Mouse (Mus musculus) Muller cell, postnatal 12 days (primary cell): ENCODE measurements around the gene Snx29.
A peak's percentile ranks its signal among the peaks of the same experiment; 100 is the strongest.
"Not testable (repeated sequence)": the region's sequence is repeated elsewhere in the genome, so short reads cannot be mapped to it uniquely, and the experiment has no call there.

Experiments used
- DNase-seq: peaks from one replicate; pipeline ENCODE4 v3.0.0-alpha.2; 2015; ENCODE audit errors: inconsistent ontology term

Snx29 gene

DNA sequence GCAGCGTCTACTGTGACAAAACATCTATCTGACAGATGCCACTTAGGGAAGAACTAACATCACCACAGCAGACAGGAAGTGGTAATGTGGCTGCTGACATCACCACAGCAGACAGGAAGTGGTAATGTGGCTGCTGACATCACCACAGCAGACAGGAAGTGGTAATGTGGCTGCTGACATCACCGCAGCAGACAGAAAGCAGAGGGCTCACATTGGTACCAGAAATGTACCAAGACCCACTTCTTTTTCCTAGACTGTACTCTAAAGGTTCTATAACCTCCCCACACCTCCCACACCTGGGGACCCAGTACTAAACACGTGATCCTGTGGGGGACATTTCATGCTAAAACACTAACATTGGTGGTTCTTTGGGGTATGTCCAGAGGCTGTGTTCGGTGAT, 126.0 kb downstream of the Snx29 start:
- not testable (repeated sequence) for DNase-seq

GRCm38 (mm10) chr16:11449344-11449743, 126.6 kb downstream of the Snx29 start:
- DNase-seq = no peak

DNA sequence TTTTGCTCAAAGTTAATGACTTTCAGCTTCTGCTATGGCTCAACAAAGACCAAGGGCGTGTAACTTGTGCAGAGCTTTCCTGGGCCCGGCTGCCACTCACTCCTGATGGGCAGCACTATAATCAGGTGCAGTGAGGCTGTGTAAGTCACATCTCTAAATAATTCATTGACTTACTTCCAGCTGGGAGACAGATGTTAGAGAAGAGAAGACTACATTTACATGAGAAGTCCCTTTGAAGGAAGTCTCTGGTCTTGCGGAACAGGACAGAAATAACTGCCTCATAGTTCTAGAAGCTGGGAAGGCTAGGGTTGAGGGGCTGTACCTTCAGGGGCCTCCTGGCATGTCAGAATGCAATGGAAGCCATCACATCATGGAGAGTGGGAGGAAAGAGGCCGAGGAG, 127.9 kb downstream of the Snx29 start:
- DNase-seq = no peak

DNA sequence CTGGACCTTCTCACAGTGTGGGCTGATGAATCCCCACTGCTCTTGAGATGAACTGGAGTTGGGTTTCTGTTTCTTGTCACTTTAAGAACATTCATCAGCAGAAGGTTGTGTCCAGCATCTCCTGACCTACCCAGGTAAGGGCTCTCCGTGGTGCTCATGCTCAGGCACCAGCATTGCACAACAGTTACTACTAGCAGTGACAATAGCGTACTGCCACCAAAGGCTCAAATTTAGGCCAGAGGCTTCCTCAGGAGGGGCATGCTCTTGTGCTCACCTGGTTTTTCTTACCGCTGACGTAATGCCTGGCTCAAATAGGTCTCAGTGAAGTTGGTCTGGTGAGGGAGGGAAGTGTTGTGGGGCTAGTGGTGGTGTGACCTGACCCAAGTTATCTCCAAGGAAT, 132.2 kb downstream of the Snx29 start:
- no peak for DNase-seq

DNA sequence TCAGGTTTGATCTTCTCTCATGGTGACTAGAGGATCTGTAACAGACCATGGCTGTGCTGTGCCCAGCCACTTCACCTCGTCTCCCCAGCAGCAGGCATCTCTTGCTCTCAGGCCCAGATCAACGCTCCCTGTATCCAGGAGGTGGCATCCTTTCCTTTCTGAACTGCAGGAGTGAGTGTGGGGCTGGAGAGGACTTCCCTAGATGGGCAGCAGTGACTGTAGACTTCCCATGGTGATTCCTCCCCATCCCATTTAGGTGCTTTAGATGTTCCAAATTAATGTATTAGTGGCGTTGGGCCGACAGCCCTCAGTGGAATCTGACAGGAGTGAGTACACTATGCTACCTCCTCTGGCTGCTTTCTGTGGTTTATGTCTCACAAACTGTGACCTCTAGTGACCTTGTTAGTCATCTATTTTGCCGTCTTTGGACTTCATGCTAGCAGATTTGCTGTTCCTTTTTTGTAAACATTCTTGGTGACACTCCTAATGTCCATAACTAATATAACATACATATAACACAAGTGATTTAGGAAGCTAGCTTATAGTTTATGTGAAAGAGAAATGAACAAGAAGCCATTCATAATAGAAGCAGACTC, 132.9 kb downstream of the Snx29 start:
- DNase-seq = peak; percentile 37

GRCm38 (mm10) chr16:11456141-11456645, 133.5 kb downstream of the Snx29 start:
- DNase-seq = no peak

DNA sequence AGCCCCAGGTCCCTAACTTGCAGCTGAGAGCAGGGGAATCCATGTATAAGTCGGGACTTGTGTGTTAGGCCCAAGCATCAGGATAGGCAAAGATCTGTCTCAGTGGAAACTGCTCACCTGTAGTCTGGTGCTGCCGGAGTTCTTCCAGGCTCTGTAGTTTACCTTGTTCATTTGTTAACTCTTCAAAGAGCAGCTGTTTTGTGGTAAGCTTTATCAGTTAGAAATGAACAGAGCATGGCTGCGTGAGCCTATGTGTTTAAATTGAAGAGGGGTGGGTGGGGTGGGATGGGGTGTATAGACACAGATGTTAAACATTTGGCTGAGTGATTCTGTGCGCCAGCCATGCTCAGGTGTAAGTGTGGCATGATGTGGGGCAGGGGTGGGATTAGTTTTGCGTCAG, 134.4 kb downstream of the Snx29 start:
- no peak for DNase-seq

GRCm38 (mm10) chr16:11457609-11458350, 135.1 kb downstream of the Snx29 start:
- no peak for DNase-seq

DNA sequence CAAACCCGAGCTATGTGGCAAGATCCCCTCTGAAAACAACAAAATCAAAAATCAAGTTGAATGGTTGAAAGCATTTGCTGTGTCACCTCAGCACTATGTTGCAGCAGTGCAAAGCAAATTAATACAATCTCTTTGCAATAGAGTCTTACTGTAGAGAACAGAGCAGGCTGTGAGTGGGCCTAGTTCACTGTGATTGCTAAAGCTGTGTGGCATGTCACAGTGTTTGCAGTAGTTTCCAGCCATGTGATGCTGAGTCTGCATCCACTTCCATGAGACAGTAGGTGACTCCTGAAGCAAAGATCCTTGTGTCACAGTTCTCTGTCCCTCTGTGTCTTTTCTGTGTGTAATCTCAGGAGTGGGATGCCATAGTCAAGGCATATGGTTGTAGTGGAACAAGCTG, 137.5 kb downstream of the Snx29 start:
- DNase-seq = no peak

- no peak for DNase-seq
These were observed 138.9 kb downstream of the Snx29 start for GRCm38 (mm10) chr16:11461612-11462011.

- DNase-seq = peak; percentile 42
These were observed 145.9 kb downstream of the Snx29 start for GRCm38 (mm10) chr16:11468533-11469179.

DNA sequence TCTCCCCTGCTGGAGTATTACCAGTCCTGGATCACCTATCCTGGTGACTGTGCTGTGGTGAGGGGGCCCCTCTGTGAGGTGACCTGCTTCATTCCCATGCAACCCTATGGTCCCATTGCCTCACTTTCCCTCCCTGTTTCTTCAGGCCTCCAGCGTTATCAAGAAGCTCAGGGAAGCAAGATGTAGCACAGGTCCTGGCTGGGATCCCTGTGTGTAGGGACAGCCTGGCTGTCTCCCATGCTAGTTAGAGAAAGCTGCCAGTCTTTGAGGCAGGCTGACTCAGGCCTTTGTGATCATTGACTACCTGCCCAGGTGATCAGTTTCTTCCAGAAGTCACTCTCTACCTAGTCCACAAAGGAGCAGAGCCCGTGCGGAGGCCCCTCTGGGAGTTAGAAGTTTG, 146.8 kb downstream of the Snx29 start:
- DNase-seq = no peak

- no peak for DNase-seq
These were observed 148.5 kb downstream of the Snx29 start for GRCm38 (mm10) chr16:11471246-11471645.

DNA sequence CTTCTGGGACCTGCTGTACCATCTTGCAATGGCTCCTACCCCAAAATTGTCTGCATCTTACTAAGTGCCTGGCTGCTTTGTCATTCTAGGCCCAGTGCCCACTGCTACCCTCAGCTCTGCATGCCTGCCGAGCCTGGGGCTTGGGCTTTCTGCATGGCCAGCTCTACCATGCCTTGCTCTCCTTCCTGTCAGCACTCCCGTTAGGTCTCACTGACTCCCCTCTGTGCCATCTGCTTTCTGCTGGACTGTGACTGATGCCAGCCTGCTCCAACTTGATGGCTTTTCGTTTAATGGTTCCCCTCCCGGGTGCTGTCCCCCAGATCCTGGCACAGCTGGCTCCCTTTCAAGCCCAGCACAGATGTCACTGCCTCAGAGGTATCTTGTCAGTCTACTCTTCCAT, 150.1 kb downstream of the Snx29 start:
- DNase-seq = peak; percentile 62

GRCm38 (mm10) chr16:11473474-11473873, 150.8 kb downstream of the Snx29 start:
- DNase-seq = no peak

DNA sequence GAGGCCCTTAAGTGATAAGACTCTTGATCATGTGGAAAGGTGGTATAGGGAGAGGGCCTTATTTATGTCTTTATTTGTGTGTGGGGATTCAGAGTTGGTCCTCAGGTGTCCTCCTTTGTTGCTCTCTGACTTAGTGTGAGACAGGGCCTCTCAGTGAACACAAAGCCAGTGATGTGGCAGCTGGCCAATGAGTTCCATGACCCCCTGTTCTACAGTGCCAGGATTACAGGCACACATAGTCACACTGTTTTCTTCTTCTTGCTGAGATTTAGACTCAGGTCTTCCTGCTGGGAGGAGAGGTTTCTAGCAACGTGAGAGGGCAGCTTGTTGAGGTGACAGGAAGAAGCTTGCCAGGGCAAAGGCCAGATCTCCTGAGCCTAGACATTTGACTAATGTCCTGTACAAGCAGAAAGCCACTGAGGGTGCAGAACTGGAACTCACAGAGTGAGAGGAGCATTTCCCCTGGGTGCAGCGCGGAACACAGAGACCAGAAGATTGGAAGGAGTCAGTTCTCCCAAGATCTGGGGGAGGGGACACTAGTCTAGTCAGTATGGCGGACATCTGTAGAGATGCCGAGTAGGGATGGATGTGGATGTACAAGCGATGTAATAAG, 151.3 kb downstream of the Snx29 start:
- no peak for DNase-seq

GRCm38 (mm10) chr16:11475137-11475943, 152.6 kb downstream of the Snx29 start:
- DNase-seq = peak; percentile 52

DNA sequence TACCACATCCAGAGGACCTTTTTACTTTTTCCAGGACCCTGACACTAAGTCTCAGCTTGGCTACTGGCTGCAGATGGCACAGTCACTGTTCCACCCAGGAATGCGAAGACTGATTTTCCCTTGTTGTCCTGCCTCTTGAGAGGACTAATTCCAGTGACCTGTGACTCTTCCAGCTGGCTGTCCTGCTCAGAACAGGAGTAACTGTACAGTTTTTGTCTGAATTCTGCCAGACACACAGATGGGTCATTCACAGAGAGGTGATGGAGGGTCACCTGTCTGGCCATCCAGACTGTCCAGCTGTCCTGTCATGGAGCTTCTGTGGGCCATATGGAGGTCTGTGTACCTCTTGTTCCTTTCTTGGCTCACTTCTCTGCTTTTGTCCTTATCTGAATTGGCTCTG, 153.6 kb downstream of the Snx29 start:
- peak; percentile 54 for DNase-seq

GRCm38 (mm10) chr16:11476968-11477367, 154.3 kb downstream of the Snx29 start:
- no peak for DNase-seq

DNA sequence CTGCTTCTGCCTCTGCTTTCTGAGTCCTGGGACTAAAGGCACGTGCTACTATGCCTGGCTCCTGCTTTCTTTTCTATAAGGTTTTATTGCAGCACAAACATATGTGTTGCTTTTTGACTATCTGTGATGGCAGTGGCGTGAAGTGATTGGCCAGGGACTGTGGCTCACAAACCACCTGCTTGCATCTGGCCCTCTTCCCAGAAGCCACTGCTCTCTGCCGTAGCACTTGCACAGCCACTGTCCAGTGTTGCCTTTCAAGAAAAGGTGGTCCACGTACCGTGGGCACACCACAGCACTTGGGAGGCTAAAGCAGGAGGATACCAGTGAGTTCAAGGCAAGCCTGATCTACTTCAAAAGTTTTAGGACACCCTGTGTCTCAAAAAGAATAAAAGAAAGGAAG, 154.9 kb downstream of the Snx29 start:
- no peak for DNase-seq

DNA sequence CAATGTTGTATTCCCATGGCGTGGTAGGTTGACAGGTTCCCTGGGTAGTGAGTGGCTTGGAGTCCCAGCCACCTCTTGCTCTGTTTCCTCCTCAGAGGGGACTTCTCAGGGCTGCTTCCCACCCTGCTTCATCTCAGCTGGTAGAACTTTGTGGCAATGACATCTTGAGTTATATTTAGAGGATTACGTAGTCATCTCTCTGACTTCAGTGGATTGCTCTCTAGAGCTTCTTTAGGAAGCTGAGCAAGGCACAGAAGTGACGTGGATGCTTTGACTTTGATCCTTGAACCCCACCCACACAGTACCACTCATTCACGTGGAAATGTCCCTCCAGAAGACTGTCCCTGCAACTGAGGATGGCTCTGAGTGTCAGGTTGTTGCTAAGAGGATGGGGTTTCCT, 156.9 kb downstream of the Snx29 start:
- DNase-seq = no peak

- DNase-seq = peak; percentile 57
These were observed 159.5 kb downstream of the Snx29 start for GRCm38 (mm10) chr16:11482189-11482588.
